Mouse (Mus musculus): Measurements from ENCODE around the gene E2f2.

The E2f2 gene

DNA sequence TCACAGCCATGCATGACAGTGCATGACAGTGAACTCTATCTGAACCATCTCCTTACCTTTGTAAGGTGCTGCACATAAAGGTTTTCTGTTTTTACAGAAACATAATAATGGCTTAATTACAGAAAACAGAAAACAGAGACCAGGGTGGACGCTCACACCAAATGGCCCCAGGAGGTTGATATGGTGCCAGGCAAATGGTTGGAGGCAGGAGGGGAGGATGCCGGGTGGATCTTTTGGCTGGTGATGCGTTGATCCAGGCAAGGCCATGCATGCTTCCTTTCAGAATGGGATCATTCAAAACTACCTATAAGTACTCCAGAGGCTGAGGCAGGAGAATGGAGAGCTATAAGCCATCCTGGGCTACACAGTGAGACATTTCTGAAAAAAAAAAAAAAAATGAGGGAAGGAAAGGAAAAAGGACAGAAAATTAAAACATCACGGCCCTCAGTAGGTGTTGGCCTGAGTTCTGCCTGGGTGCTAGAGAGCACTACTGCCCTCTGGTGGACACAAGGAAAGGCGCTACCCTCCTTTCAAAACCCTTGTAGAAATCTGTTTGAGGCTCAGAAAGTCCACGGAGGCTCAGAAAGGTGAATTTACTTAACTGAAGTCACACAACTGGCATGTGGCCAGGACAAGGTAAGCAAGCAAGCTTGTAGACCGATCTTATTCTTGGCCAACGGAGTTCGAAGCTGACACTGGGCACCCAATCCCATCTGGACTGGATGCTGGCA is 27.5 kb downstream of the E2f2 start:
- WGBS = 33% methylated on average over 9 of the region's 9 CpGs

GRCm38 (mm10) chr4:136202509-136202908 is 30.3 kb downstream of the E2f2 start:
- 13% methylated on average over 9 of the region's 9 CpGs for WGBS

GRCm38 (mm10) chr4:136204775-136205174 is 32.6 kb downstream of the E2f2 start:
- 83% methylated on average over 2 of the region's 2 CpGs for WGBS

GRCm38 (mm10) chr4:136206033-136206893 is 34.1 kb downstream of the E2f2 start, which contains the start of gene Asap3:
Gene Asap3 (plus strand): TSS chr4:136206365.
- 1% methylated on average over 52 of the region's 54 CpGs for WGBS

GRCm38 (mm10) chr4:136206943-136207342 is 34.7 kb downstream of the E2f2 start:
- WGBS = 25% methylated on average over 6 of the region's 6 CpGs

GRCm38 (mm10) chr4:136210931-136211330 is 38.7 kb downstream of the E2f2 start:
- 79% methylated on average over 9 of the region's 9 CpGs for WGBS

- WGBS = 52% methylated on average over 7 of the region's 7 CpGs
Measured at GRCm38 (mm10) chr4:136213629-136214028, 41.4 kb downstream of the E2f2 start.

DNA sequence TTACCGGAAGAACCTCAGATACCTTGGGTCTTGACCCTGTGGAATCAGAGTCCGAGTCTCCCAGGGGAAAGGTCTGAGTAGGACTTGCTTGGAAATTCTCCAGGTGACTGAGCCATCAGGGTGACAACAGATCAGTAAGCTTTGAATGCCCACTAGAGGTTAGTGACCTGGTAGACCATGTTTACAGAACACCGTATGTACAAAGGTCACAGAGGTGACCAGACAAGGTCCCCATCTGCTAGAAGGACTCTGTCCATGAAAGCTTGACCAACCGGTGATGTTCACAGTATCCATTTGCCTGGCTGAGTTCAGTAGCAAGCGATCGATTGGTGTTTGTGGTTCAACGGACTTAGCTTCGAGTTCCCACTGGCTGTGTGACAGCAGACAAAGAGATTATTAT is 42.6 kb downstream of the E2f2 start:
- WGBS = 87% methylated on average over 8 of the region's 8 CpGs

GRCm38 (mm10) chr4:136215576-136215975 is 43.4 kb downstream of the E2f2 start:
- 88% methylated on average over 8 of the region's 8 CpGs for WGBS

- WGBS = 73% methylated on average over 10 of the region's 10 CpGs
Measured at GRCm38 (mm10) chr4:136217063-136217462, 44.9 kb downstream of the E2f2 start.

DNA sequence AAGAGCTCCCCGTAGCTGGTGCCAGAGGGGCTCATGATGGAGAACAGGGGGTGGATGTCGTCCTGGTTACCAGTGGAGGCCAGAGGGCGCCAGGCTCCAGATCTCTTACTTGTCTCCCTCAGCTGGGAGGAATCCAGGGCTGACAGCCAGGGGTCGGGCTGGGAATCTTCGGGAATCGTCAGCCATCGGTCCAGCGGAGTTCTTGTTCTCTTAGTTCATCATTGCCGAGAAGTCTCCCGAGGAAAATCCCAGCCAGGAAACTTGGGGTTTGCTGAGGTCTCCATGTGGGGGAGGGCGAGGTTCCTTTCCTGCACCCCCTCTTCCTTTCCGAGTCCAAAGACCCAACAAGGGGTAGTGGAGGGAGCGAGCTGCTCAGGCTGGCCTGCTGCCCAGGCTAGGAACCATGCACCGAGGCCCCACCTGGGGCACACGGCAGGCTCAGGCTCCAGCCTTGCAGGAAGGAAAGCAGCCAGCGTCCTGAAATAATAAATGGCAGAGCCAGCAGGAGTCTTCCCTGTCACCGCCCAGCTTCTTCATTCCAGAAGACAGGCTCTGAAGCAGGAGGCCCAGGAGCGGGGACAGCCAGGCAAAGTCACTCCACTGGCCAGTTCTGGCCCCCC is 46.5 kb downstream of the E2f2 start:
- 29% methylated on average over 18 of the region's 18 CpGs for WGBS

DNA sequence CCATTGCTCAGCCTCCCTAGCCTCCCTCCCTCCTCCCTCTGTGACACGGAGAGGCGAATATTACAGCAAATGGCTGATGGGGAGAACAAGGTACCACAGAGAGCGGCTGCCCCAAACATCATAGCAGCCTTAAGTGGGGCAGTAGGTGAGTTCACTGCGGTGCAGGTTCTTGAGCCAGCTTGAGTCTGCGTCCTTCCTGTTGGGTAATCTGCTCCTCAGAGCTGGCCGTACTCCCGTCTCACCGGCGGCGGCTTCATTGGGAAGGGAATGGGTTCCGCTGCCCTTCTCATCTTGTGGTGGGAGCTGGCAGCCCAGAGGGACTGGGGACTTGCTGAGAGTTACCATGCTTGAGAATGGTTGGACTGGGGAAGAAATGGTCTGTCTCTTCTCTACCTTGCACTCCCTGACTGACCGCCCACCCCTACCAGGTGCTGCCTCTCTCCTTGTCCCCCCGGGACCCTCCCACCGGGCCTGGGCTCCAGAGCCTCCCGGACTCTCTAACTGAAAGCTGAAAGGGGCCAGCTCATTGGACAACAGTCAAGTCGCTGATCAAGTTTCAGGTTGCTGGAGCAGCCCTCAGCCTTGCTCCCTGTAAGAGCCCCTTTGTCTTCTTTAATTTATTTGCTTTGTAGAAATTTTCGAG is 48.1 kb downstream of the E2f2 start:
- WGBS = 43% methylated on average over 16 of the region's 17 CpGs

- WGBS = 66% methylated on average over 13 of the region's 13 CpGs
Measured at GRCm38 (mm10) chr4:136223549-136224239, 51.5 kb downstream of the E2f2 start.

- WGBS = 63% methylated on average over 5 of the region's 5 CpGs
Measured at GRCm38 (mm10) chr4:136224240-136224559, 52.0 kb downstream of the E2f2 start.

DNA sequence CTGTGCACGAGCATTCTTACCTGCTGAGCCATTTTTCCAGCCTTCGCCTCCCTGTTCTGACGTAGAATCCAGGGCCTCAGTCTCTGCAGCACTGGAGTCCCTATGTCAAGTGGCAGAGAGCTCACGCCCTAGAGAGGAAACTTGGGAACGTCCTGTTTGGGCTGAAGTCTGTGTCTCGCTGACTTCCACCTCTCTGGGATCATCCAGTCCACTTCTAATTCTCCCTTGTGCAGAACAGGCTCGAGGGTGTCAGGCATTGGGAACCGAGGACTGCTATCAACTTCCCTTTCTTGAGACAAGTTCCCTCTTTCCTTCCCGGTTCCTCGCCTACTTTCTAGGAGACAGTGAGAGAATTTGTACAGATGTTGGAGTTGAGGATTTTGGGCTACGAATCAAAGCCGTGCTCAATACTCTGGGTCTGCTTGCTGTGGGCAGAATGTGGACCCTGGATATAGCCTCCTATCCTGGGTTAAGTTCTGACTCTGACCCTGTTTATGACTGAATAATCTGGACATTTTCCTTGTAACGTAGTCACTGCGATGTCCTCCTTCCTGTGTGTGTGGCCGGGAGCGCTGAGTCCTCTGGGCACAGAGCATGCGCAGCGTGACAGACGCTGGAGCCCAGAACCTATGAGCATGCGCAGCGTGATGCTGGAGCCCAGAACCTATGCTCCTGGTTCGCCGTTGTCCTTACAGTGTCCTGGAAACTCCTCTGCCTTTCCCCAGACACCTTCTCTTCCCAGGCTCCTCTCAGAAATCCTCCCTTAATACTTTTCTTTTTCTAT is 52.7 kb downstream of the E2f2 start:
- 80% methylated on average over 23 of the region's 23 CpGs for WGBS

- WGBS = 78% methylated on average over 7 of the region's 7 CpGs
Measured at GRCm38 (mm10) chr4:136227408-136227807, 55.2 kb downstream of the E2f2 start.

DNA sequence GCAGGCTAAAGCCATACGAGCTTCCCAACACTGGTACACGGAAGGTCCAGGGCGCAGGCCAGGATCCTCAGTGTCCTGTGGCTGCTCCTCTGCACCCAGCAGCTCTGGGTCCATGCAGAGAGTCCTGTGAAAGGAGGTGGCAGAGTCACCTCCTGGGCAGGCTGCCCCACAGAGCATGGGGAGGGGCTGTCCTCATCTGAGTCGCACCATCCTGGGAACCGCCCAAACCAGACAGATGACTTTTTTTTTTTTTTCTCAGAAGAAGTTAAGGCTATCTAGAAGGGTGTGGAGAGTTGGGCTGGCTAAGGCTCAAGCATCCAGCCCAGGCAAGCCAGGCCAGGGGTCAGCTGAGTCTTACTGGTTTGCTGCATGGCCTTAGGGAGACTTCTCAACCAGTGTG is 56.4 kb downstream of the E2f2 start:
- WGBS = 94% methylated on average over 5 of the region's 5 CpGs

GRCm38 (mm10) chr4:136238669-136239068 is 66.5 kb downstream of the E2f2 start:
- 76% methylated on average over 13 of the region's 13 CpGs for WGBS

DNA sequence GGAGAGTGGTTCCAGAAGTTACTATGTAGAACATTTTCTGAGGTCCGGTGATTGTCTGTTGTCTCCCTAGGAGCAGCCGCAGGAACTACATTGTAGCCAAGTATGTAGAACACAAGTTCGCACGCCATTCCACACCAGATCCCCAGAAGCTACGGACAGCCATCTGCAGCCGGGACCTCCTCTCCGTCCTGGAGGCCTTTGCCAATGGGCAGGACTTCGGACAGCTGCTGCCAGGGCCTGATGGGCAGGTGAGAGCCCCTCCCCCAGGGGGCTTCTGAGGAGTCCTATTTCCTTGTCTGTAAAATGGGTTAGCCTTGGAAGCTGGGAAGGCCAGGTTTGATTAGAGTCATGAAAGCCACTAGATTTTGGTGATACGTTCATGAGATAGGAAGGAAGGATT is 66.9 kb downstream of the E2f2 start:
- WGBS = 87% methylated on average over 9 of the region's 9 CpGs

DNA sequence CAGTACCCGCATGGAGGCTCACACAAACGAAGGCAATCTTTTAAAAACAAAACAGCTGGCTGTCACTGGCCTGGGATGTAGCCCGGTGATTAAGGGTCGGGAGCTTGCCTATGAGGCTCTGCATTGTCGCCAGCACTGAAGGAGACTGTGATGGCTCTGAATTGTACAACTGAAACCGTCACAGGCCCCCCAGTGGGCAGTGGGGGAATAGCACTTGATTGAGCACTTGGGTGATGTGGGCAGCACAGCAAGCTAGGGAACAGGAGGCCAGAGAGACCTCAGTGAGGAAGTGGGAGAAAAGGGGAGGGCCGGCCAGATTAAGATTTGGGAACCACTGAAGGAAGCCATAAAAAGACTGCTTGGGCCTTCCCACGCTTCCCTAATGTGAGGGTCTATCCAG is 67.4 kb downstream of the E2f2 start:
- WGBS = 30% methylated on average over 8 of the region's 8 CpGs

DNA sequence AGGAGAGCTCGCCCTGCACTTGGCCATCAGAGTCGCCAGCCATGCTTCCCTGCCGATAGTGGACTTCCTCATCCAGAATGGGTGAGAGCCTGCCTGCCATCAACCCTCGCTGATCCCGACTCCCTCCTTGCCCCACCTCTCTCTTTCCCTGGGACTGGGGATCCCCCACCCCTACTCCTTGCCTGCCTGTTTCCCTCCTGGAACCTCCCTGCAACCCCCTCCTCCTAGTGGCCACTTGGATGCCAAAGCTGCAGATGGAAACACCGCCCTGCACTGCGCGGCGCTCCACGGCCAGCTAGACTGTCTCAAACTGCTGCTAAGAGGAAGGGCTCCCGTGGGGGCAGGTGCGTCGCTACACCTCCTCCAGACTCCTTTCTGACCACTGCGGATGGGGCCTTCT is 67.9 kb downstream of the E2f2 start:
- 78% methylated on average over 14 of the region's 14 CpGs for WGBS

Data from cerebral cortex, adult 2 months (tissue).